Mouse (Mus musculus): Measurements from ENCODE around the gene H2al1e.

GRCm38 (mm10) chrX:11360823-11361222 is 49.1 kb downstream of the H2al1e start:
- no peak for TF ChIP-seq POLR2A (IDR thresholded peaks at IDR 0.05; ENCODE audit: control insufficient read depth, low read depth, low read length)
- TF ChIP-seq CTCF (IDR thresholded peaks at IDR 0.05; ENCODE audit: control insufficient read depth, insufficient read depth, insufficient replicate concordance, low read depth, low read length) = no peak

Data from testis, adult 2 months (tissue).